Mouse (Mus musculus): Measurements from ENCODE around the gene Tnrc6c. TPM values are rescaled to one million over a fixed set of nuclear protein-coding genes. Genes with fewer than 3 reads are reported as not detected.

Gene Tnrc6c
- polyA plus RNA-seq, 1 experiment = 24.8 TPM

DNA sequence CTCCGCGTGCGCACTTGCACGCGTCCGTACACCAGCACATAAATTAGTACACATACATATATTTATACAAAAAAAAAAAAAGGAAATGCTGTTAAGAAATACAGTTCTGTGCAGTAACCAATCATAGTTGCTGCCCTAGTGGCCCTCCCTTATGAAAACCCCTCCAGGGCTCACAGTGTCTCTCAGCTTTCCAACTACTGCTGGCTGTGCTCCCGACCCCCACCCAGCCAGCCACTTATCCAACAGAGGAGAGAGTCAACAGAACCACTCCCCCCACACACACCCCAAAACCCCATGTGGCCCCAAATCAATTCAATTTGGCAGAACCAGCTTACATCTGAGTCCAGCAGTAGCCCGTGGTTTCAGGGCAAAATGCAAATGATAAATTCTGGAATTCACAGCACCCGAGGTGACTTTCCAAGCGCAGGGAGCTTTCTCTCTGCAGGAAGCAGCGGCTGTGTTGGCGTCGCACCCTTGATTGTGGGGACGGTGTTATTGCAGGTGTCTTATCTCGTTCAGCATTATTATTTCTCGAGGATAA, 36.7 kb upstream of the Tnrc6c start:
- H3K27ac ChIP-seq (ENCODE audit: insufficient read depth, low read length) = no peak overlapping the region
- H3K4me1 ChIP-seq (ENCODE audit: control insufficient read depth, insufficient read depth, low read length) = no peaks in the 10 kb centered on the region
- TF ChIP-seq POLR2A (IDR thresholded peaks at IDR 0.05; ENCODE audit: low read depth, low read length) = no peak
- no peak for TF ChIP-seq CTCF (IDR thresholded peaks at IDR 0.05; ENCODE audit: borderline replicate concordance, insufficient read depth, low read length)
- H3K4me3 ChIP-seq (ENCODE audit: insufficient read depth, low read length) = no peak overlapping the region

DNA sequence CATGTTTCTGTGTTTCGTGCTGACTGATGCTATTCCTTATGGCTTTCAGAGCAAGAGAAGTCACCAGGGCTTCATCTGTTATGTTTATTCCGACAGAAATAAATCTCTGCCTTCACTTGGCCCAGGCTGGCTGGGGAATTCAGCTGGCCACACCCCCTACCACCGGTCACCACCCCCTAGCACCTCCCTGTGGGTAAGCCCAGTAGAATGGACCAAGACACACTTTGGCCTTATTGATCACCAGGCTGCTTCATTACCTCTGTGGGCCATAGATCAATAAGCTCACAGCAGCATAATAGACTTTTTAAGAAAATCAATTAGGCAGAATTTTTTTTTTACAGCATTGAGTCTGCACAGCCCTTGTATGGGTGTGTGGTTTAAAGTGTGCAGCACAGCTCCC, 35.9 kb upstream of the Tnrc6c start:
- Histone ChIP-seq H3K4me3 (ENCODE audit: insufficient read depth, low read length) (no peak overlapping the region), H3K4me1 (ENCODE audit: control insufficient read depth, insufficient read depth, low read length) (no peaks in the 10 kb centered on the region), H3K27ac (ENCODE audit: insufficient read depth, low read length) (no peak overlapping the region)
- TF ChIP-seq POLR2A (IDR thresholded peaks at IDR 0.05; ENCODE audit: low read depth, low read length) (no peak), CTCF (IDR thresholded peaks at IDR 0.05; ENCODE audit: borderline replicate concordance, insufficient read depth, low read length) (no peak)

DNA sequence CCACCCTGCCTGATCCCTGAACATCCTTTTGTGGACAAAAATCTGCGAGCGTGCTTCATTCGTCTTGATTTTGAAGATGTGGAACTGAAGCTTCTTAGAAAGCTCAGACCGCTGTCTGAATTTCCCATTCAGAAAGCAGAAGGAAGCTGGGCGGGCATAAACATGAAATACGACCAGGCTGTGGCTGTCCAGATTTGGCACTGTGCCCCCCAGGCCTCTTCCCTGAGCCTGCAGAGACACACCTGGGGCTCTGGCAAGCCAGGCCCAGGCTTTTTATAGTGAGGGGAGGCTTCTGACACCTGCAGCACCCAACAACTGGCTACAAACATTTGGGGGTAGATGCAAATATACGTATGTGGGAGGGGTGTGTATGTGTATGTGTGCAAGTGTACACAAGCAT, 35.3 kb upstream of the Tnrc6c start:
- Histone ChIP-seq H3K4me1 (ENCODE audit: control insufficient read depth, insufficient read depth, low read length) (no peaks in the 10 kb centered on the region), H3K27ac (ENCODE audit: insufficient read depth, low read length) (no peak overlapping the region), H3K4me3 (ENCODE audit: insufficient read depth, low read length) (no peak overlapping the region)
- TF ChIP-seq CTCF (IDR thresholded peaks at IDR 0.05; ENCODE audit: borderline replicate concordance, insufficient read depth, low read length) (no peak), POLR2A (IDR thresholded peaks at IDR 0.05; ENCODE audit: low read depth, low read length) (no peak)

DNA sequence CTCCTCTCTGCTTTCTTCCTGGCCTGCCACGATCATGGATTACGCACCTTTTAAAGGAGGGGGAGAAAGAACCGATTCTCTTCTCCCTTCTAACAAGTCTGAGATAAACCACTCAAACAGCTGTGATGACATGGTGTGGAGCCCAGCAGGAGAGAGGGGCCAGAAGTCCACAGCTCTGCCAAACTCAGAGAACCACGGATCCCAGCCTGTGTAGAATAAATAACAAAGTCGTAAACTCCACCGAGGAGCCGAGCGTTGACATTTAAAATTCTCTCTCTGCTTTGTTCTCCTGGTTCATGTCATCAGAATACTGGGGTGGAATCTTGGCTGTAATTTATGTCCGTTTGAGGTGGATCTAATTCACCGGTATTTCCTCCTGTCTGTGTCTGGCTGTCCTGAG, 34.5 kb upstream of the Tnrc6c start:
- Histone ChIP-seq H3K27ac (ENCODE audit: insufficient read depth, low read length) (no peak overlapping the region), H3K4me1 (ENCODE audit: control insufficient read depth, insufficient read depth, low read length) (no peaks in the 10 kb centered on the region), H3K4me3 (ENCODE audit: insufficient read depth, low read length) (no peak overlapping the region)
- TF ChIP-seq CTCF (IDR thresholded peaks at IDR 0.05; ENCODE audit: borderline replicate concordance, insufficient read depth, low read length) (no peak), POLR2A (IDR thresholded peaks at IDR 0.05; ENCODE audit: low read depth, low read length) (no peak)

DNA sequence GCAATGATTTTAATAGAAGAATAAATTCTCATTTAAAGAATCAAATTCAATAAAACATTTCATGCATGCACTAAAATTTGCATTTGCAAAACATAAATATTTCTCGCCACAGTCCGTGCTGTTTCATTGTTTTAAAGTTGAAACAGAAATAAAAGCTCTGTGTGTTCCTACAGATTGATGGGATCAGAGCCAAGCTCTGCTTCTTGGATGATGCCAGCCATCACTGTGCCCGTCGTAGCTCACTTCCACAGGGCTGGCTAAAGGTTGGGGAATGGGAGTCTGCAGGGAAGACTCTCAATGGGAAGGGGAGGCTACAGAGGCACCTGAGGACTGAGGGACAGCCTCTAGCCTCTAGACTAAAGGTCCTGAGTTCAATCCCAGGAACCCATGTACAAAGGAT, 28.9 kb upstream of the Tnrc6c start:
- no peak overlapping the region for H3K4me3 ChIP-seq (ENCODE audit: insufficient read depth, low read length)
- no peak overlapping the region for H3K27ac ChIP-seq (ENCODE audit: insufficient read depth, low read length)
- TF ChIP-seq POLR2A (IDR thresholded peaks at IDR 0.05; ENCODE audit: low read depth, low read length) = no peak
- H3K4me1 ChIP-seq (ENCODE audit: control insufficient read depth, insufficient read depth, low read length) = no peaks in the 10 kb centered on the region

DNA sequence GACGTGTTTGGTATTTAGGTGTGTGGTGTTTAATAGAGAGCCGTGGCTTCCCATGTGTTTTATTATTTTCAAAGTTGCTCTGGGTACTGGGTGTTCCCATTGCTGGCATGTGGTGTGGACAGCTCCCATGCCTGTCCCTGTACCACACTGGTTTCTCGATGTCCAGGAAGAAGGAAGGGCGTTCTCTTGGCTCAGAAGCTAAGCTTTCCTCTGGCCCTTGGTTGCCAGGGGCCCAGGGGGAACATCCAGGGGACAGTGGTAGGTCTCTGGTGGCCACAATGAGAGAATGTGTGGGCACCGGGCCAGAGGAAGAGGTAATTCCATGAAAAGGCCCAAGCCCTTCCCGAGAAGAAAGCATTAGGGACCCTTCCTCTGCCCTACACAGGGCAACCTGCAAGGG, 27.5 kb upstream of the Tnrc6c start:
- no peak for TF ChIP-seq CTCF (IDR thresholded peaks at IDR 0.05; ENCODE audit: borderline replicate concordance, insufficient read depth, low read length)
- no peak for TF ChIP-seq POLR2A (IDR thresholded peaks at IDR 0.05; ENCODE audit: low read depth, low read length)
- Histone ChIP-seq H3K27ac (ENCODE audit: insufficient read depth, low read length) (no peak overlapping the region), H3K4me1 (ENCODE audit: control insufficient read depth, insufficient read depth, low read length) (no peaks in the 10 kb centered on the region), H3K4me3 (ENCODE audit: insufficient read depth, low read length) (no peak overlapping the region)

DNA sequence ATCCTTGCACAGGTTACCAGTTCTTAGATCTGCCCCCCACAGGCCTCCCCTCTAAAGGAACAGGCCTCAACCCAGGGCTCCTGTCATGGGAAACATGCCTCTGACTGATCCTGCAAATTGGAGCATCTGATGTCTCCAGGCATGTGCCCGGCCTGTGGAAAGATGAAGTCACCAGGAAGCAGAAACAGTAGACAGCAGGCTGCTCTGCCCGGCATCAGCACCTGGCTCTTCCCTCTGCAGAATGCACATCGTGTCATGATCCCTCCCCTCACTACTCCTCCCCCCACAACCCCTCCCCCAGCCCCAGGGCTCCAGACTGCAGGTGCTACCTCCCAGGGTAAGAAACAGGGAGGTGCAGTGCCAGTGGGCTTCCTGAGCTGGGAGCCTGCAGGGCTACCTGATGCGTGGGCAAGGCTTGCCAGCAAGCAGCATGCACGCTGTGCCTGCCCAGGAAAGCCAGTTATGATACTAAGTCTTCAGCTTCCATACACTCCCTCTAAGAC, 27.0 kb upstream of the Tnrc6c start:
- Histone ChIP-seq H3K4me3 (ENCODE audit: insufficient read depth, low read length) (no peak overlapping the region), H3K4me1 (ENCODE audit: control insufficient read depth, insufficient read depth, low read length) (no peaks in the 10 kb centered on the region), H3K27ac (ENCODE audit: insufficient read depth, low read length) (no peak overlapping the region)
- TF ChIP-seq POLR2A (IDR thresholded peaks at IDR 0.05; ENCODE audit: low read depth, low read length) (no peak), CTCF (IDR thresholded peaks at IDR 0.05; ENCODE audit: borderline replicate concordance, insufficient read depth, low read length) (no peak)

DNA sequence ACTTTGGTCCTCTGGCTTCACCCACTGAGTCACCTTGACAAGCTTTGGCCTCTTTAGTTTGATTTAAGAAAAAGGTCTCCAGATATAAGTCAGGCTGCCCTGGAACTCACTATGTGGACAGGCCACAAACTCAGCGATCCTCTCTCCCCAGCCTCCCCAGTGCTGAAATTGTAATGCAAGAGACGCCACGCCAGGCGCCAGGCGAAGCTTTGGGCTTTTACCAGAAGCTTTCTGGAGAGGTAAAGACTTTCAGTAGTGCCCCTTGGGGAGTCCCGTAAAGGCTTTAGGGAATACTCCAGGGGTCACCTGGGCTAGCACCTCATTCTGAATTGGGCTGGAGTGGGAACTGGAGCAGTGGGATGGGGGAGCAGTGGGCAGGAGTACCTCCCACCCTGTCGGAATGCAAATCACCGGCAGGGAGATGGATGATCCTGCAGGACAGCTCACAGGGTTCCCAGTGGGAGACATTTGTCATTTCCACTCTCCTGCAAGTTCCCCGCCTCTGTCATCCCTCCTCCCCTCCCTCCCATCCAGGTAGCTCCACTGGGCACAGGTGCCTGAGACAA, 26.3 kb upstream of the Tnrc6c start:
- no peak overlapping the region for H3K27ac ChIP-seq (ENCODE audit: insufficient read depth, low read length)

DNA sequence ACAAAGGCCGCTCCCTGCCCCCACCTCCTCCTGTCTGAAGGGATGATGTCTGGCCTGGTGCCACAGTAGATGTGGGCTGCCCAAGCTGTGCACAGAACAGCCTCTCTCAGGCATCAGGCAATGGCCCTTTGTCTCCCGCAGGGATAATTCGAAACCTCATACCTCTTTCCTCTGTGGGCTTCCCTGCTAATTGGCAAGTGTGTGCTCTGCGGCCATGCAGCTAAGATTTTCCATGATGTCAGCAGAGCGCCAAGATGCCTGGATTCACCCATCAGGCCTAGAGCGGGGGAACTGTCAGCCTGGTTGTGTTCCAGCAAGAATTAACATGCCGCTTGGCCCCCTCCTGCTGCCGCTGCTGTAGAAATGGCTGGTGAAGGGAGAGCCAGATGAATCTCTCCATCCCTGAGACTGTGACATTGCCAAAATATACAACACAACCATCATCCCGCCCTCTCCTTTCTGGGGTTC, 25.7 kb upstream of the Tnrc6c start:
- H3K4me3 ChIP-seq (ENCODE audit: insufficient read depth, low read length) = no peak overlapping the region
- no peaks in the 10 kb centered on the region for H3K4me1 ChIP-seq (ENCODE audit: control insufficient read depth, insufficient read depth, low read length)
- no peak overlapping the region for H3K27ac ChIP-seq (ENCODE audit: insufficient read depth, low read length)
- TF ChIP-seq CTCF (IDR thresholded peaks at IDR 0.05; ENCODE audit: borderline replicate concordance, insufficient read depth, low read length) (no peak), POLR2A (IDR thresholded peaks at IDR 0.05; ENCODE audit: low read depth, low read length) (no peak)

More for the DNA sequence above, 26.3 kb upstream of the Tnrc6c start:
- Histone ChIP-seq H3K4me3 (ENCODE audit: insufficient read depth, low read length) (no peak overlapping the region), H3K4me1 (ENCODE audit: control insufficient read depth, insufficient read depth, low read length) (no peaks in the 10 kb centered on the region)
- TF ChIP-seq POLR2A (IDR thresholded peaks at IDR 0.05; ENCODE audit: low read depth, low read length) = no peak
- TF ChIP-seq CTCF (IDR thresholded peaks at IDR 0.05; ENCODE audit: borderline replicate concordance, insufficient read depth, low read length) = no peak

DNA sequence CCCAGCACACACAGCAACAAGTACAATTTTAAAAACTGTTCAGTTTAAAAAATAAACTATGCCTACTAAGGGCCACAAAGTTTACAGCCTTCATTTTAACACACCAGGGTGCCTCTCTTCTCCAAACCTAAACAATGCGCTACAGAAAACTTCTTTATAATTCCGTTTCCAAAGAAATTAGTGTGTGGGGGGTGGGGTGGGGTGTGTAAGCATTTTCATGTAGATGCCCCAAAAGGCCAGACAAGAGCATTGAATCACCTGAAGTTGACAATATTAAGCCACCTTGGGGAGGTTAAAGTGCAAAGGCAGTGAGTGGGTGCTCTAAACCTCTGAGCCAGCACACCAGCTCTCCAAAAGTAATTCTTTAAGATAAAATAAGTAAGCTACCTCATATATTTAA, 24.2 kb upstream of the Tnrc6c start:
- Histone ChIP-seq H3K27ac (ENCODE audit: insufficient read depth, low read length) (no peak overlapping the region), H3K4me3 (ENCODE audit: insufficient read depth, low read length) (no peak overlapping the region), H3K4me1 (ENCODE audit: control insufficient read depth, insufficient read depth, low read length) (no peaks in the 10 kb centered on the region)
- TF ChIP-seq POLR2A (IDR thresholded peaks at IDR 0.05; ENCODE audit: low read depth, low read length) (no peak), CTCF (IDR thresholded peaks at IDR 0.05; ENCODE audit: borderline replicate concordance, insufficient read depth, low read length) (no peak)

Measured in embryonic fibroblast, embryonic 13.5 days (primary cell).